Mouse (Mus musculus) stomach, postnatal 0 days (tissue): ENCODE measurements around the gene Ddx58.

Experiments used
- CTCF ChIP-seq: IDR thresholded peaks from 2 replicates; pipeline ENCODE4 v1.5.1; 2016; ENCODE audit warnings: antibody characterized with exemption, low read depth, mild to moderate bottlenecking, moderate library complexity
- EP300 ChIP-seq: optimal IDR thresholded peaks from 2 replicates; pipeline ENCODE3; 2016; ENCODE audit warnings: antibody characterized with exemption

DNA sequence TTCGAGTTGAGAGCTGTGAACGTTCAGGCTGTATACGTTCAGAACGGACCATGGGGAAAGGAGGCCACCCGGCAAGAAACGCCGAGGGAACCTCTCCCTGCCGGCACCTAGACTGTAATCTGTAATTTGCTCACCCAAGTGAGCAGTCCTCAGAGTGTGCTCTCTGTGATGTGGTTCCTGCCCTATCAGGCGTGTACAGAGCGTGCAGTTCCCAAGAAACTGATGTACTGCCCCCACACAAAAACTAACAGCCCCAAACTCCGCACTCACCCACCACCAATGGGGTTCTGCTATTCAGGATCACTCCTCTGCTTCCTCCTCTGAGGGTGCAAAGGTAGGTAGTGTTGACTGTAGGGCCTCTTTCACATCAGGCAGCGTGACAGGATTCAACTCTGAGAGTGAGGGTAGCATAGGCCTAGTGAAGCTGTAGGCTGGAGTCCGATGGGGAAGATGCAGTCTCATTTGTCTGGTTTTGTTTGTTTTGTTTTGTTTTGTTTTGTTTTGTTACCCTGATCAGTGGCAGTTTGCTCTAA is 84.1 kb downstream of the Ddx58 start:
- TF ChIP-seq CTCF (no peak), EP300 (no peak)
